Mouse (Mus musculus) embryo, embryonic 11.5 days (tissue): ENCODE results near the gene Mtfr1l.
A peak's percentile ranks its signal among the peaks of the same experiment; 100 is the strongest.

Experiments
- DNase-seq: peaks from one replicate; pipeline ENCODE4 v3.0.0-alpha.2; 2012; ENCODE audit warnings: low read depth, low spot score

Gene Mtfr1l

DNA sequence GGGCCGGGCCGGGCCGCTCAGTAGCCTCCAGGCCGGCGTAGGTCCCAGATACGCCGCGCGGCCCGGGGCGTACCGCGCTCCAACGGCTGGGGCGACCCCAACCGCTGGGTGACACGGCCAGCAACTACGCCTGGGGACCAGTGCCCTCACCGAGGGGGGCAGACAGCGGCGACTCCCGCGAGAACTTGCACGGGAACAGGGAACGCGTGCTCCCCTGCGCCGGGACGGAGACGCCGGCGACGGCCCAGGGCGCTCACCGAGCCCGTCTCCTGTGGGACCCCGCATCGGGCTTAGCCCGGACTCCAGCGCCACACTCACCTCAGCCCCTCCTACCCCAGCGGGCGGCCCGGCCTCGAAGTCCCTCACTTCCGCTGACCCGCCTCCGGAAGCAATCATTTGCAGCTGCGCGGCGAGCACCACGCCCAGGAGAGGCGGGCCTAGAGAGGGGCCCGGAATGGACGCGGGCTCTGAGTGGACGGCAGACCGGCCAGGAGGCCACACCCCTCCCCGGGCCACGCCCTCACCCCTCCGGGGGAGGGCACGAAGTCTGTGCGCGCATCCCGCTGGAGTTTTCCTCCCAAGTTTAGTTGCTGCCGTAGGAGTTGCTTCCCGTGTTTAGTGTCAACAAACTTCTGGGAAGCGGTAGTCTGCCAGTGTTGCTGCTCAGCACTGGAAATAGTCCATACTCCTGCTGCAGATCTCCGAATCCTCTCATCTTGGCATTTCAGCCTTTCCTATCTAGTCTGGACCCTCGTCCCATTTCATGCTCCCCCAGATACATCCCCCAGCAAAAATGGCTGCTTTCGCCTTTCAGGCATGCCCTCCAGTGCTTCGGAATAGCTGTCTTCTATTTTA, at the start of gene Mtfr1l:
Gene Mtfr1l, minus strand, starts transcription at position 456 of the 855 bp plus-strand sequence.
- peak; percentile 96 for DNase-seq

DNA sequence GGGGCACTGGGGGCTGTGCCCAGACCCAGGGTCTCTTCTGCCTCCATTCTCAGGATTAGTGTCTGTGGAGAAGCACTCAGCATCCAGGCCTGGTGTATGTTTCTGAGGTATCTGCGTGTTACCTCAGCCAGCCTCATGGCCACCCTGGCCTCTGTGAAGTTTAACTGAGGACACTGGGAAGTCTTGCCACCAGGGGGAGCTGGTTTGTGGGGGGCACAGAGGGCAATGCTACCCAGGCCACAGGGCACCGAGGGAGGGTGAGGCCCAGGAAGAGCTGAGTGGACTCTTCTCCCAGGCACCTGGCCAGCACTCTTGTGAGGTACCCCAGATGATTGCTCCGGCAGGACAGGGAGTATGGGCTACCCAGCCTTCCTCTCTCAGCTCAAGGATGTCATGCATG, 48.3 kb upstream of the Mtfr1l start:
- no peak for DNase-seq

DNA sequence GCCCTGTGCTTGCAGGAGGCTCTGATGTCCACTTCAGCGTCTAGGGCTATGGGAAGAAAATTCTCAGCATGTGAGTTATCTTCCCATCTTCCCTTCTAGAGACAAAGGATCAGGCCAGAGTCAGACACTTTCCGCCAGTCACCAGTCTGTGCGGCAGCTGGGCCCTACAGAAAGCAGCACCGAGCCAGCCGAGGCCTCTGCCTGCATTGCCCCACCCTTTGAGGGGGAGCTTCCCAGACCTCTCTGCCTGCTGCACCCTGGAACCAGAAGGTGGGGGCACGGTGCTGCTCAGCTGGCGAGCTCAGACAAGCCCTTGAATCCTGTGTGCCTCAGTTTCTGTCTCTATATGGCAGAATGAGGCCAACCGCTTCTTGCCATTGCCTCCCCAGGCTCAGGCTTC, 46.2 kb upstream of the Mtfr1l start:
- no peak for DNase-seq

DNA sequence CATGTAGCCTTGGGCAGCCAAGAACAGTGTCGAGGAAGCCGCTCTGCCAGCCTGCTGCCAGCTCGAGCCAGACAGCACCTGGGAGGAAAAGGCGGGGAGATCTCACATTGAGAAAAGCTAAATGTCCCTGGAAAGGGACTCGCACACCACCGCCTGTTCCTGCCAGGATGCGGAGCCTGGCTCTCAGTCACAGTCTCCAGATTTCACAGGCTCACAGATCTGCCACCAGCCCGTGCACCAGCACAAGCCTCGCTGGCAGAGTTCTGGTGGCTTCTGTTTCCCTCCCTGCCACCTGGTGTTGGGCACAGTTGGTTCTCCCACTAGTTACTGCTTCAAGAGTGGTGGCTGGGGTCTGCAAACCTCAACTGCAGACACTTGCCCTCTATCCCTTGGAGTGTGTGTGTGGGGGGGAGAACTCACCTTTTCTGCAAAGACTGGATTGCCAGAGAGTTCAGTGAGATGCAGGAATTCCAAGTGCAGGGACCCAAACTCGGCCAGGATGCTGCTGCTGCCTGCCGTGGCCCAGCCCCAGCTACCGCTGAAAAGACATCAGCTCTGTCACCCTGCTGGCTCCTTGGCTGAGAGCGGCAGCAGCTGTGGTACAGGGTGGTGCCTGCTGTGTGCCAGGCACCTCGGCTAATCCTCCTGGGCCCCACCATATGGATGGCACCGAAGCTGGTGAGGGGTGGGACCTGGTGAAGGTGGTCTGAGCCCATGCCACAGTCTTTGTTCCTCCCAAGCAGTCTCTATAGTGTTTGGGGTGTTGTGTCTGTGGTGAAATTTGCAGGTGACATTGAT, 45.4 kb upstream of the Mtfr1l start:
- DNase-seq, result no peak

DNA sequence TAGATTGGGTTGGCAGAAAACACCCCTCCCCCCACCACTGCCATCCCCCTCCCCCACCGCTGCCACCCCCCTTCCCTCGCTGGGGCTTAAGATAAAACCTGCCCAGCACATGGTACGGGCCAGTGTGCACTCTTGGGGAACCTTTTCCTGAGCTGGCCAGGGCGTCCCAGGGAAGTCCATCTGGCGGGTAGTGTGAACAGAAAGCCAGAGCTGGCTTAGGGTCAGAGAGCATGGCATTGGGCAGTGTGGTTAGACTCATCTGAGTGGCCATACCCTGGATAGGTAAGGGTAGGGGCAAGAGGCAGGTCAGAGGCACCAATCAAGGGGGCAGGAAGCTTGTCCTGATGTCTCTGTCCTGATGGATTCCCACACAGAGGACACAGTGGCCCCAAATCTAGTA, 44.4 kb upstream of the Mtfr1l start:
- DNase-seq, result no peak

DNA sequence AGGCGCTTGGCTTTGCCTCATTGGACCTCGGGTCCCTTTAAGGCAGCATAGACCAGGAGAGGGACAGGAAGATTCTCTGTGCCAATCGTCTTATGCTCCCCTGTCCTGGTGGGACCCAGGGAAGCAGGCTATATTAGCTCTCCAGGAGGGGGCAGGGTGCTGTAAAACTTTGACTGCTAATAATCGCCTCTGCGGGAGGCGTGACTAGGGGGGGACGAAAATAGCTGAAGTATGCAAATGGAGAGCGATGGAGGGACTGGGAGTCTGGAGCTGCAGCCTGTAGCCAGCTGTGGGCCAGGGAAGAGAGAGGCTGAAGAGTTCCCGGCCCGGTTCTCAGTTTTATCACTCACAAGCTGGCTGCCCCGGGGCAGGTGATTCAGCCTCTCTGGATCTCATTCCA, 44.0 kb upstream of the Mtfr1l start:
- DNase-seq, result no peak

DNA sequence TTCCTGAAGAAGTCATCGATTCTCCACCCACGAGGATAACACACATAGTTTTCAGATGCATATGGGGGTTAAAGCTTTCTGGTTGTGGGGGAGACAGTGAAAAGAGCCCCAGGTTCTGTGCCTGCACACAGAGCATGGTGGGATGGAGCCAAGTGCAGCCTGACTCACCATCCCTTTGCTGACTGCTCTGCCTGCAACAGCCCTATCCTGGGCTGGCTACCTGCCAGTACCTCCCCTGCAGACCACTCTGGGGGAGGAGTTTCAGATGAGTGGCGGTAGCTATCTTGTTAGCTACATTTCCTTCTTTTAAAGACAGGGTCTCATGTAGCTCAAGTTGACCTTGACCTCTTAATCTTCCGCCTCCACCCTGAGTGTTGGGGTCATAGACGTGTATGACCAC, 43.2 kb upstream of the Mtfr1l start:
- DNase-seq, result no peak

DNA sequence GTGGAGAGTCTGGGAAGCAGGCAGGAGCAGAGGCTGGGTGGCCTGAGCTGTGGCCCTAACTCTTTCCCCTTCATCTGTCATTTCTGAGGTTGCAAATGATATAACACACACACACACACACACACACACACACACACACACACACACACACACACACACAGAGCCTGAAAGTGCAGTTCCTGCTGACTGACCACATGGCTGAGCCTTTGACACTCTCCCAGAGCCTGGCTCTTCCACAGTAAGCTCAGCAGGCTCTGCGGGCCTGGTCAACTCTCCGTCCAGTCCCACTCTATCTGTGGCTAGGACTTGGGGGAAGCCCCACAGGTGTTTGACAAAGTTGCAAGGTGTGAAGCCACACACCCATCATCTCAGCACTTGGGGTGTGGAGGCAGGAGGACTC, 42.1 kb upstream of the Mtfr1l start:
- DNase-seq, result no peak

DNA sequence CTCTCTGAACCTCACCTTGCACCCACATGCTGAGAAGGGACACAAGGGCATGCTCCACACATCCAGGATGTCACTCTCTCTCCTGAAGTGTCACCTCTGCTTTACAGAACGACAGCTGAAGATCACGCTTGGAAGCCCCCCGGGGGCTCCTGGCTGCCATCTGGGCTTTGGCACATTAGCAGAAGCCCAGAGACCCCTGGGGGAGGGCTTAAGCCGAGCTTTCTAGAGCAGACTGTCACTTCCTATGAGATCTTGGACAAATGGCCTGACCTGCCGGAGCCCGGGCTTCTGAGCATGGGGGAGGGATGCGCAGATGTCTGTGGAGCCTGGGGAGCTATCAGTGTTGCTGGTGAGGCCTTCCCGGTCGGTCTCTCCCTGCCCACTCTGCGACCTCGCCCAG, 40.3 kb upstream of the Mtfr1l start:
- no peak for DNase-seq

DNA sequence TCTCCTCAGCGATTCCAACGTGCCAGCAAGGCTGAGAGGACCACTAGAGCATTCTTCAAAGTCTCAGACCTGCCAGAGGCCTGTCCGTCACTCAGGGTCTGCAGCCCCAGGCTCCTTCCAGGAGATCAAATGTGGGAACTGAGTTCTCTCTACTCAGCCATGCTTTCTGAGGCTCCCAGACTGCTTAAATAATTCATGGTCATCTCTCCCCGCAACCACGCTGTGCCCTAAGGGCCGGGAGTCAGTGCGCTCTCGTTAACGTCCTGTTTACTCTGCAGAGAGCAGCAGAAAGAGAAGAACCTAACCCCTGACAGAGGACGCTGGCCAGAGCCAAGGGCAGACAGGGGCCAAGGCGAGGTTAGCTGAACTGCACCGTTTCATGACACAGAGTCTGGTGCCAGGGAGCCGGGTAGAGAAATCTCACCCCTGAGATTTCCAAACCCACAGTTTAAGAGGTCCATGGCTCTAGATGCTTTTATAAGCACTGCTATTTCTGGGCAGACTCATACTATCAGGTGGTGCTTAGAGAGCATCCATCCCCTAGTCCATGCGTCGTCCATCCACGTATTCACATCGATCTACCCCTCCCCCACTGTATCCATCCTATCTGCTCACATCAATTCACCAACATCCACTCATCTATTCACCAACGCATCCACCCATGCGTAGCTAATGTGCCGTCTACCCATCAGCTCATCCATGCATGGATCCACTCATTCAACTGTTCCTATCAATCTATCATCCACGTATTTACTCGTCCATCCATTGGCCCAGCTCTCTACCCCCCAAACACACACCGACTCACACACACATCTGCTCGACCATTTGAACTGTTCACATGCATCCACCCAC, 37.5 kb upstream of the Mtfr1l start:
- no peak for DNase-seq

DNA sequence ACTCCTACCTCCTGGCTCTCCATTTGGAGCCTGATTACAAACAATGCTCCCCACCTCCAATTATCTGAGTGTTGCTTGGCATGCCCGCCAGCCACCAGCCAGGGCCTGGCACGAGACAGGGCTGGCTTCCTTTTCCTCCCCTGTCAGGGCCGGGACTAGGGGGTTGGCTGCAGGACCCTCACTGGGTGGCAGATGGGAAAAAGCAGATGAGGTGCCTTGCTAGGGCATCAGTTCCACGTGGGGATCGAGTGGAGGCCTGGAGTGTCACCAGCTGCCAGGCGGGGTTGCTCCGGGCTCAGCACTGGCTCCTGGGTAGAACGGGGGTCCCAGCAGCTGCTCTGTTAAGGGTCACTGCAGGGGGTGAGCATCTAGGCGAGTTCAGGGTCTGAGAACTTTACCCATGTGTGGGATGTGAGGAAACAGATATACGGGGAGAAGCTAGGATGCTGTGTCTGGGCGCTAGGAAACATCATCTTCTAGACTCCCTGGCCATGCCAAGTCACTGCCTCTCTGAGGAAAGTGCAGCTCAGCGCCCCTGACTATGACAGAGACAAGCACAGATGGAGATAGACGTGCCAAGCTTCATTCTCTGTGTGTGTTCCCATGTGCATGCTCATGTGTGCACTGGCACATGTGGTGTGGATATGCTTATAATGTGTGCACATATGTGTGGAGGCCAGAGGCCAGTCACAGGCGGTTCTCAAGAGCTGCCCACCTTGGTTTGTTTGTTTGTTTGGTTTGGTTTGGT, 35.7 kb upstream of the Mtfr1l start:
- DNase-seq, result no peak

DNA sequence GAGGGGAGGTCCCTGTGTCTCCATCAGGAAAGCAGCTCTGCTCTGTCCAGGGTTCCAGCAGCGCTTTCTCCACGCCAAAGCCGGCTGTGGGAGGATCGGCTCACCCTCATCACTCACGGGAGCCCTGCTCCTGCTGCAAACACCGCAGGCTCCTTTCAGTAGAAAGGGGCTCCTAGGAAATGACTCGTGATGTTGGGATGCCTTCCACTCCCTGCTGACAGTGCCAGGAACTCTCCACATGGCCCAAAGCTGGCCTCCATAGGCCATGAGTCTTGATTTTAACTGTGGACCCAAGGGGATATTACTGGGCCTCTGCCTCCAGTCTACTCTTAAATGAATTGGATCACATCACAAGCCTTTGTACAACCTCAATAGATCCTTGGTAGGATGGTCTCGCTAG, 34.6 kb upstream of the Mtfr1l start:
- DNase-seq, result no peak

DNA sequence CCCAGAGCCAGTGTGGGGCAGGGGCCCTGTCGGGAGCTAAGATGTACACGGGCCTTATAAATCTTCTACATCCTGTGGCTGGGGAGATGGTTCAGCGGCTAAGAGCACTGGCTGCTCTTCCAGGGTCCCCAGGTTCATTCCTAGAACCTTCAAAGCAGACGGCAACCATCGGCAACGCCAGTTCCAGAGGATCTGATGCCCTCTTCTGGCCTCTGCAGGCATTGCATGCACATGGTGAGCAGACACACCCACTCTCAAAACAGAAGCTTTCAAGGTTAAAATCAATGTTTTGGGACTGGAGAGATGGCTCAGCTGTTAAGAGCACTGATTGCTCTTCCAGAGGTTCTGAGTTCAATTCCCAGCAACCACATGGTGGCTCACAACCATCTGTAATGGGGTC, 34.0 kb upstream of the Mtfr1l start:
- no peak for DNase-seq

DNA sequence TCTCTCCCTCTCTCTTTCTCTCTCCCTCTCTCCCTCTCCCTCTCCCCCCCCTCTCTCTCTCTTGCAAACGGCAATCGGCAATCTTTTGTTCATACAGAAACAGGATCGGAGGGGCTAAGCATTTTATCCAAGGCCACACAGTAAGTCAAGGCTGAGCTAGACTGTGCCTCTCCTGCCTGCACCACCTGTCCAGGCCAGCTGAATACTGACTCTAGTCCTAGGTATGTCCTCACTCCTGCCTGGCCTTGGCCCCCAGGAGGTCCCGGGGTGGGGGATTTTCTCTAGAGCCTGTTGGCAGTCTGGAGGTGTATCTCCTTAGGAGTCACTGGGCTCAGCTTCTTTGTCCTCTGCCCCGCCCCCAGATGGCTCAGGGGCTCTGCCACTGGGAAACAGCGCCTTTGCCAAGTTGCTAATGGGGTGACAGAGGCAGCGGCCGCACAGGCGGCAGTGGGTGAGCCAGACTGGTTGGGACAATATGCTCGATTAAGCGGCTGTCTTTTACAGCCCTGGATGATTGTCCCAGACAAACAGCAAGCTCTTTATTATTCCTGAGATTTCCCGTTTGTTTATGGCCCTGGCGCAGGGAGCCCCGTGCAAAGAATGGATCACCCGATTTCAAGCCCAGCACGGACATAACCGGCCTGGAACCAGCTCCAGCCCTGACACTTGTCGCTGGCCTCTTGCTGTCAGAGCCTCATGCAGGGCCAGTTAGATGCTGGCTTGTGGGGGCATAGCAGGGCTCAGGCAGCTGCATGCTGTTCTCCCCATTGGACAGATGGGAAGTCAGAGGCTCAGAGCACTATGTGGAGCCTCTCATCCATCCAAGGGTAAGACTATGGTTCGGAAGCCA, 32.4 kb upstream of the Mtfr1l start:
- DNase-seq, result no peak

DNA sequence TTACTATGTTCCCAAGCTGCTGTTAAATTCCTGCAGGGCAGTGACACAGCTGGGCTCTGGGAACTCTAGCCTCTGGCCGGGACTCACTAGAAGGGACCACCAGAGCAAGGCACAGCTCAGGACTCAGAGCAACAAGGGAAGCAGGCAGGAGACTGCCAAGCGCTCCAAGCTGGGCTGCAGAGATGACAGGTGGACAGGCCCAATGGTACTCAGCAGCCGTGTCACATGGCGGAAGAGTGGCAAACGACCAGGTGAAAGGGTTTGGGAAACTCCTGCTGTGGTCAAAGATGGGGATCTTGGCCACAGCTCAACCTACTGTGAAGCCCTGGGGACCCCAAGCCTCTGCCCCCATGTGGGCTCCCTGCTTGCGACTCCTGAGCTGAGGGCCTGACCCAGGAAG, 28.9 kb upstream of the Mtfr1l start:
- DNase-seq, result no peak

DNA sequence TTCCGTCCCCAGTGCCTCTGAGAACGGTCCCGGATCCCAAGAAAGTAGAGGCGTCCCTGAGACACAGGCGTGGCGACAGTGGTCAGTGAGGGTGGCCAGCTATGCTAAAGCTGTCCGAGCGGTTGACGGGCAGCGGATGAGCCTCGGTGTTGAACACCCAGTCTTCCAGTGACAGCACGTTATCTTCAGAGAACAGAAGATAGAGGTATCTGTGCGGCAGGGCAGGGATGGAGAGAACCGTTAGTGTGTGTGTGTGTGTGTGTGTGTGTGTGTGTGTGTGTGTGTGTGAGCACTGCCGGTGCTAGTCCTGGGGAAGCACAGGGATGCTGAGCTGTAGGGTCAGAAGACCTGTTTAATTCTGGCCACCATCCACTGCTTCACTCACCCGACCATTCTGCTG, 28.4 kb upstream of the Mtfr1l start:
- DNase-seq, result no peak

DNA sequence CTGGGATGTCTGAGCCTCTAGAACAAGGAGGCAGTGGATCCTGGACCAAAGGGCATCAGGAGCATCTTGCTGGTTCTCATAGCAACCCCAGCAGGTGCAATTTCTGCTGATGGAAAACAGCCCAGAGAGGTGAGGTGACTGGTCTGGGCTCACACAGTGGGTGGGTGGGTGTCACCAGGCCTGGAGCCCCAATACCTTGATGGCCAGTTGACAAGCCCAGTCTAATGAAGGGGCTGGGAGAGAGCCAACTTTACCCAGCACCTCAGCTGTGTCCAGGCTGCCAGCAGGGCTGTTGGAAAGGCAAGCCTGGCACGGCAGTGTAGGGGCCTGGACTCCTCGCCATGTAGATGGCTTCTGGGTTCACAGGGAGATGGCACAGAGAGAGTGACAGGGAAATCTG, 26.8 kb upstream of the Mtfr1l start:
- DNase-seq, result no peak

DNA sequence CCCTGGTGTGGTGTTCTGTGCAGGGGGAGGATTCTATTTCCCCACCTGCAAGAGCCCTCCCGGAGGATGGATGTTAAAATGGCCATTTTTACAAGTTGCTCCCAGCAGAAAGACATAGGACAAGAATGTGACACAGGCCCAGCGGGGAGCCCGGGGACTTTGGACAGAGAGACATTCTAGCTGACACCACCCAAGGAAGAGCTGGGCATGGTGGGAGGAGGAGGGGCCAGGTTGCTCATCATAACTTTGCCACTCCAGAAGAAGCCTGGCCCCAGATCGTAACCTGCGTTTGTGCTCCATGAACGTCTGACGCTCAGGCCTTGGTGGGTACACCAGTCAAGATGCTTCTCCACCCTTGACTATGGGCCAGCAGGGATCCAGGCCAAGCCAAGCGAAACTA, 25.5 kb upstream of the Mtfr1l start:
- DNase-seq, result no peak

DNA sequence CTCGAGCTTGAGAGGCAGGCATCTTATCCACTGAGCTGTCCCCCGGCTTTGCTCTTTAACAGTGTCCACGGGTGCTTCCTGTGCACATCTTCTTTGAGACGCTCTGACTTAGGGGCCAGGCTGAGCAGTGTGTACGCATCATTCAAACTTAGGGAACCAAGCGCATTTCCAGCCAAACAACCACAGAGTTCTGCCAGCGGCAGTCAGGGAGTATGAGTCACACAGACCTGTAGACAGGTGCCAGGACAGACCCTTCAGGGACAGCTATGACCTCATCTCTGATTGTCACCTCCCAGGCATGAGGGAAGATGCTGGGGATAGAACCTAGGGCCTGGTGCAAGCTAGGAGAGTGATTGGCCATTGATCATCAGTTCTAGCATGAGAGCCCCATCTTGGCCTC, 24.0 kb upstream of the Mtfr1l start:
- no peak for DNase-seq

DNA sequence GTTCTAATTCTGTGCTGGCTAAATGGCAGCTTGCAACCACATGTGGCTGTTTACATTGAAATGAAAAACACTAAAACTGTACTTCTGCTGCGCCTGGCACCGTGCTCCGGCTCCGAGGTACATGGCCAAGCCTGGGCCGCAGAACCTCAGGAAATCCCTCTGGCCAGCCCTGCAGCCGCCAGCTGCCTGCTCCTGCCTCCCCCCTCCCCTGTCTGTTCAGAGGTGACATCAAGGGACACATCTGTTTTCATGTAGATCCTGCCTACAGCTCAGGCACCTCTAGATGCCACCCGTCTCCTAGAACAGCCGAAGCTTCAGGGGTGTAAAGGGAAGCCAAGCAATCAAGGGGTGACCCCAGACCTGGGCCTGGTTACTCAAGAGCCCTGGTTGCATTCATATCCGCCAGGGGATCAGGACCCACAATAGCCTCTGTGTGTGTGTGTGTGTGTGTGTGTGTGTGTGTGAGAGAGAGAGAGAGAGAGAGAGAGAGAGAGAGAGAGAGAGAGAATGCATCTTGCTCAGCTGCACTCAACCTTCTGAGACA, 23.5 kb upstream of the Mtfr1l start:
- DNase-seq, result no peak
